Mouse (Mus musculus): ENCODE data around the gene Glis1. TPM values are rescaled to one million over a fixed set of nuclear protein-coding genes. Genes with fewer than 3 reads are reported as not detected.

Glis1 gene
- total and polyA plus RNA-seq, 2 experiments from 2014 or later = 0.11 TPM; not detected in 1

GRCm38 (mm10) chr4:107652598-107653279, 218.3 kb downstream of the Glis1 start:
- peak; percentile 93 for TF ChIP-seq CTCF (IDR thresholded peaks at IDR 0.05; ENCODE audit: low read depth)
- no peak for TF ChIP-seq EP300 (IDR thresholded peaks at IDR 0.05; ENCODE audit: low read depth)
- H3K4me1 ChIP-seq (ENCODE audit: control insufficient read depth, insufficient read depth) = peaks cover 4% of the 10 kb centered on the region; the same call in 1 of the 2 replicates
- H3K4me2 ChIP-seq (ENCODE audit: low read depth, low read length) = no peak overlapping the region
- H3K9me3 ChIP-seq (replicated peaks; ENCODE audit: control insufficient read depth, low read length) = no peaks in the 10 kb centered on the region
- DNase-seq (ENCODE audit: low spot score) (peak; percentile 78), ATAC-seq (ENCODE audit: insufficient read depth, low read depth) (peak; percentile 78)
- no peak overlapping the region for H3K4me3 ChIP-seq (ENCODE audit: low read depth, low read length)
- WGBS = 9% methylated on average over 7 of the region's 7 CpGs
- no peak overlapping the region for H3K27ac ChIP-seq (ENCODE audit: low read depth)
- no peaks in the 10 kb centered on the region for H3K36me3 ChIP-seq (replicated peaks; ENCODE audit: control insufficient read depth, insufficient read depth, low read length)
- H3K9ac ChIP-seq (replicated peaks; ENCODE audit: low read depth, low read length) = no peak overlapping the region
- H3K27me3 ChIP-seq (ENCODE audit: control insufficient read depth, insufficient read depth, low read length) = peaks cover 3% of the 10 kb centered on the region; the same call in 1 of the 2 replicates

GRCm38 (mm10) chr4:107653280-107653643, 218.9 kb downstream of the Glis1 start:
- Histone ChIP-seq H3K27me3 (ENCODE audit: control insufficient read depth, insufficient read depth, low read length) (peaks cover 3% of the 10 kb centered on the region; the same call in 1 of the 2 replicates), H3K9ac (replicated peaks; ENCODE audit: low read depth, low read length) (no peak overlapping the region), H3K4me3 (ENCODE audit: low read depth, low read length) (no peak overlapping the region), H3K9me3 (replicated peaks; ENCODE audit: control insufficient read depth, low read length) (no peaks in the 10 kb centered on the region), H3K27ac (ENCODE audit: low read depth) (no peak overlapping the region), H3K4me2 (ENCODE audit: low read depth, low read length) (no peak overlapping the region), H3K4me1 (ENCODE audit: control insufficient read depth, insufficient read depth) (peaks cover 4% of the 10 kb centered on the region; the same call in 1 of the 2 replicates), H3K36me3 (replicated peaks; ENCODE audit: control insufficient read depth, insufficient read depth, low read length) (no peaks in the 10 kb centered on the region)
- 62% methylated on average over 5 of the region's 5 CpGs for WGBS
- no peak for DNase-seq (ENCODE audit: low spot score)
- 0 out of 2 replicates have a peak, but pooled peaks have one; percentile 7 for ATAC-seq (ENCODE audit: insufficient read depth, low read depth)
- TF ChIP-seq CTCF (IDR thresholded peaks at IDR 0.05; ENCODE audit: low read depth) = no peak
- no peak for TF ChIP-seq EP300 (IDR thresholded peaks at IDR 0.05; ENCODE audit: low read depth)

GRCm38 (mm10) chr4:107660649-107661048, 226.3 kb downstream of the Glis1 start:
- TF ChIP-seq EP300 (IDR thresholded peaks at IDR 0.05; ENCODE audit: low read depth) (no peak), CTCF (IDR thresholded peaks at IDR 0.05; ENCODE audit: low read depth) (no peak)
- 80% methylated on average over 11 of the region's 11 CpGs for WGBS
- no peak overlapping the region for H3K9ac ChIP-seq (replicated peaks; ENCODE audit: low read depth, low read length)
- DNase-seq (ENCODE audit: low spot score) (no peak), ATAC-seq (ENCODE audit: insufficient read depth, low read depth) (no peak)
- no peak overlapping the region for H3K4me3 ChIP-seq (ENCODE audit: low read depth, low read length)
- no peak overlapping the region for H3K4me2 ChIP-seq (ENCODE audit: low read depth, low read length)
- no peak overlapping the region for H3K27ac ChIP-seq (ENCODE audit: low read depth)
- 0 out of 2 replicates have a peak, but pooled peaks cover 3% of the 10 kb centered on the region for H3K27me3 ChIP-seq (ENCODE audit: control insufficient read depth, insufficient read depth, low read length)
- H3K36me3 ChIP-seq (replicated peaks; ENCODE audit: control insufficient read depth, insufficient read depth, low read length) = no peaks in the 10 kb centered on the region
- H3K4me1 ChIP-seq (ENCODE audit: control insufficient read depth, insufficient read depth) = no peaks in the 10 kb centered on the region
- no peaks in the 10 kb centered on the region for H3K9me3 ChIP-seq (replicated peaks; ENCODE audit: control insufficient read depth, low read length)

GRCm38 (mm10) chr4:107668514-107668913, 234.1 kb downstream of the Glis1 start:
- no peak overlapping the region for H3K4me3 ChIP-seq (ENCODE audit: low read depth, low read length)
- H3K27me3 ChIP-seq (ENCODE audit: control insufficient read depth, insufficient read depth, low read length) = peaks cover 18% of the 10 kb centered on the region
- no peaks in the 10 kb centered on the region for H3K9me3 ChIP-seq (replicated peaks; ENCODE audit: control insufficient read depth, low read length)
- H3K36me3 ChIP-seq (replicated peaks; ENCODE audit: control insufficient read depth, insufficient read depth, low read length) = no peaks in the 10 kb centered on the region
- no peak overlapping the region for H3K4me2 ChIP-seq (ENCODE audit: low read depth, low read length)
- H3K4me1 ChIP-seq (ENCODE audit: control insufficient read depth, insufficient read depth) = no peaks in the 10 kb centered on the region
- no peak for TF ChIP-seq EP300 (IDR thresholded peaks at IDR 0.05; ENCODE audit: low read depth)
- no peak for TF ChIP-seq CTCF (IDR thresholded peaks at IDR 0.05; ENCODE audit: low read depth)
- 81% methylated on average over 2 of the region's 2 CpGs for WGBS
- H3K9ac ChIP-seq (replicated peaks; ENCODE audit: low read depth, low read length) = no peak overlapping the region
- ATAC-seq (ENCODE audit: insufficient read depth, low read depth) (no peak), DNase-seq (ENCODE audit: low spot score) (no peak)
- H3K27ac ChIP-seq (ENCODE audit: low read depth) = no peak overlapping the region

- Histone ChIP-seq H3K4me2 (ENCODE audit: low read depth, low read length) (no peak overlapping the region), H3K9me3 (replicated peaks; ENCODE audit: control insufficient read depth, low read length) (no peaks in the 10 kb centered on the region), H3K4me3 (ENCODE audit: low read depth, low read length) (no peak overlapping the region), H3K27me3 (ENCODE audit: control insufficient read depth, insufficient read depth, low read length) (peaks cover 21% of the 10 kb centered on the region), H3K4me1 (ENCODE audit: control insufficient read depth, insufficient read depth) (no peaks in the 10 kb centered on the region), H3K27ac (ENCODE audit: low read depth) (no peak overlapping the region), H3K36me3 (replicated peaks; ENCODE audit: control insufficient read depth, insufficient read depth, low read length) (no peaks in the 10 kb centered on the region), H3K9ac (replicated peaks; ENCODE audit: low read depth, low read length) (no peak overlapping the region)
- ATAC-seq (ENCODE audit: insufficient read depth, low read depth) (no peak), DNase-seq (ENCODE audit: low spot score) (no peak)
- TF ChIP-seq EP300 (IDR thresholded peaks at IDR 0.05; ENCODE audit: low read depth) = no peak
- TF ChIP-seq CTCF (IDR thresholded peaks at IDR 0.05; ENCODE audit: low read depth) = no peak
- WGBS = 64% methylated on average over 5 of the region's 5 CpGs
Measured at GRCm38 (mm10) chr4:107670731-107671130, 236.3 kb downstream of the Glis1 start.

Measured in heart, postnatal 0 days (tissue).